Mouse (Mus musculus) stomach, embryonic 14.5 days (tissue): ENCODE measurements around the gene Eif4enif1. TPM values are rescaled to one million over a fixed set of nuclear protein-coding genes. Genes with fewer than 3 reads are reported as not detected.

ENCODE experiments used
- ATAC-seq: fragments of 200-750 bp; cut with Nextera tagmentation; 2 replicates; pipeline ENCODE4 v1.8.0; 2017; ENCODE audit warnings: low read depth, moderate TSS enrichment; ENCODE audit not compliant: insufficient number of reproducible peaks, insufficient read depth, low FRiP score
- H3K27ac ChIP-seq: fragments of 300-500 bp; sonication (generic); 2 replicates; pipeline ENCODE4 v1.5.1; 2014; ENCODE audit warnings: mild to moderate bottlenecking, low read length, moderate library complexity, mixed read lengths
- H3K27me3 ChIP-seq: fragments of 300-500 bp; sonication (generic); 2 replicates; pipeline ENCODE4 v1.6.1; 2014; ENCODE audit warnings: low read length, control low read depth, mixed read lengths; ENCODE audit not compliant: control insufficient read depth, insufficient read depth
- H3K36me3 ChIP-seq: fragments of 300-500 bp; sonication (generic); 2 replicates; pipeline ENCODE4 v1.6.1; 2014; ENCODE audit warnings: mild to moderate bottlenecking, control low read depth, low read length, moderate library complexity, mixed read lengths; ENCODE audit not compliant: control insufficient read depth, insufficient read depth
- H3K4me1 ChIP-seq: fragments of 300-500 bp; sonication (generic); 2 replicates; pipeline ENCODE4 v1.6.1; 2014; ENCODE audit warnings: low read length, control low read depth, mixed read lengths; ENCODE audit not compliant: control insufficient read depth, insufficient read depth
- H3K4me2 ChIP-seq: fragments of 300-500 bp; sonication (generic); replicated peaks from 2 replicates; pipeline ENCODE4 v1.6.1; 2014; ENCODE audit warnings: low read depth, low read length, control low read depth
- H3K4me3 ChIP-seq: fragments of 300-500 bp; sonication (generic); 2 replicates; pipeline ENCODE4 v1.5.1; 2014; ENCODE audit warnings: low read depth, low read length, control low read depth
- H3K9ac ChIP-seq: fragments of 300-500 bp; sonication (generic); replicated peaks from 2 replicates; pipeline ENCODE4 v1.6.1; 2014; ENCODE audit warnings: low read depth, mild to moderate bottlenecking, control low read depth, low read length, moderate library complexity, mixed read lengths
- H3K9me3 ChIP-seq: fragments of 300-500 bp; sonication (generic); 2 replicates; pipeline ENCODE4 v1.6.1; 2016; ENCODE audit warnings: low read depth, low read length, control low read depth; ENCODE audit not compliant: control insufficient read depth
- WGBS: fragments of 180-500 bp; shearing (Covaris S2); extraction: QIAGEN DNeasy Blood & Tissue Kit; methylation state at CpG from one replicate; pipeline ENCODE4 v1.1.7; 2014; 5-methylcytosine and 5-hydroxymethylcytosine counted together
- polyA plus RNA-seq: library from polyadenylated mRNA; unstranded; fragments of >200 nt; fragmentation: Nextera tagmentation; extraction: Ambion mirVana; gene quantifications from 2 replicates; pipeline ENCODE4 v1.2.1, GENCODE M21; 2014

The Eif4enif1 gene
- polyA plus RNA-seq, 1 experiment from 2014 or later: 62.7 TPM

- H3K36me3 ChIP-seq: peaks cover 48% of the 10 kb centered on the region
- peak overlapping the region; percentile 94 for H3K9ac ChIP-seq
- peak overlapping the region; percentile 100 for H3K4me2 ChIP-seq
- peak overlapping the region; percentile 92 for H3K4me3 ChIP-seq
- H3K9me3 ChIP-seq: no peaks in the 10 kb centered on the region
- ATAC-seq: peak; percentile 1; the same call in 1 of the 2 replicates
- WGBS: 2% methylated on average over 8 of the region's 8 CpGs
- H3K27ac ChIP-seq: peak overlapping the region; percentile 99
- H3K27me3 ChIP-seq: no peaks in the 10 kb centered on the region
- H3K4me1 ChIP-seq: peaks cover 32% of the 10 kb centered on the region
These were observed 90.6 kb downstream of the Eif4enif1 start for GRCm38 (mm10) chr11:3292711-3293249.

DNA sequence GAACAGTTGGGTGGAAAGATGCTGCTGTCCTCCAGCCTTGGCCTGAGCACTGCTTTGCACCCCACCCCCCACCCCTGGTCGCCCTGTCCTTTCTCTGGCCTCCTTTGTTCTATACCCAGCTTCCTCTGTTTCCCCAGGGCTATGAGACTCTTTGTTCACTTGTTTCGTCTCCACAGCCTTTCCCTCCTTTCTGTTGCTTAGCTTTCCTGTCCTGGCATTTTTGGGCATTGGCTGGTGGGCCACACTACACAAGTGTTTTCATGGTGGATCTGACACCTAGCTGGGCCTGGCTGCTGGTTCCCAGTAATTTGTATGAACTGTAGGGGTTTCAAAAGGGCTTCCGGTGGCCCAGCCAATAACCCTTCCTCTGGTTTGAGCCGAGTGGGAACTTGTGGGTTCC lies 91.2 kb downstream of the Eif4enif1 start:
- Histone ChIP-seq H3K9me3 (no peaks in the 10 kb centered on the region), H3K27ac (peak overlapping the region; percentile 99), H3K4me3 (peak overlapping the region; percentile 92), H3K9ac (peak overlapping the region; percentile 94; the same call in 1 of the 2 replicates), H3K36me3 (peaks cover 53% of the 10 kb centered on the region), H3K4me1 (peaks cover 28% of the 10 kb centered on the region), H3K4me2 (peak overlapping the region; percentile 100), H3K27me3 (no peaks in the 10 kb centered on the region)
- no peak for ATAC-seq
- WGBS: 46% methylated on average over 4 of the region's 4 CpGs

Other genes starting within 250 kb of the Eif4enif1 start
- 12.5 and 14.6 TPM in 2 replicates for gene Sfi1, start 8.9 kb upstream of the Eif4enif1 start, polyA plus RNA-seq
- 200 and 211 TPM in 2 replicates for gene Drg1, start 64.0 kb downstream of the Eif4enif1 start, polyA plus RNA-seq
- 48.1 and 51.1 TPM in 2 replicates for gene Patz1, start 86.5 kb downstream of the Eif4enif1 start, polyA plus RNA-seq
- gene Pik3ip1, start 128.0 kb downstream of the Eif4enif1 start, polyA plus RNA-seq: 11.4 and 14.1 TPM in 2 replicates
- gene Limk2, start 206.8 kb downstream of the Eif4enif1 start, polyA plus RNA-seq: 90.3 and 95.8 TPM in 2 replicates
- 34.2 and 34.8 TPM in 2 replicates for gene Rnf185, start 250.0 kb downstream of the Eif4enif1 start, polyA plus RNA-seq